Mouse (Mus musculus) hindlimb bud, embryonic 11.5 days (tissue): ENCODE results near the gene Usp9x.

Experiments
- DNase-seq: peaks from one replicate; pipeline ENCODE4 v3.0.0-alpha.2; 2012; ENCODE audit warnings: low read depth, low spot score; ENCODE audit errors: extremely low spot score

The Usp9x gene

GRCm38 (mm10) chrX:13071776-13072460 lies 620 bp downstream of the Usp9x start:
- no peak for DNase-seq

- no peak for DNase-seq
These were observed 1.2 kb downstream of the Usp9x start for GRCm38 (mm10) chrX:13072461-13072982.

DNA sequence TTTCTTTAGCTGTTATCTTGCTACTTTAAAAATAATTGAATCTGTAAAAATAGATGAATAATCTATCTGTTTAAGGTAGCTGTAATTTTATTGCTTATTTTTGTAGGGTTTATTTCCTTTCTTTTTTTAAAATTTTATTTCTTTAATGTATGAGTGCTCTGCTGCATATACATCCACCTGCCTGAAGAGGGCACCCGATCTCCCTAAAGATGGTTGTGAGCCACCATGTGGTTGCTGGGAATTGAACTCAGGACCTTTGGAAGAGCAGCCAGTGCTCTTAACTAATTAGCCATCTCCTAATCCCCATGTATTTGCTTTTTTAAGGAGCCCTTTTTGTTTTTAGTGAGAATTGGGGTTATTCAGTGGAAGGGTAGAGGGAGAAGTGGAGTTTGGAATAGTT lies 14.3 kb downstream of the Usp9x start:
- DNase-seq = no peak

GRCm38 (mm10) chrX:13096985-13097384 lies 25.7 kb downstream of the Usp9x start:
- no peak for DNase-seq

- no peak for DNase-seq
These were observed 135.2 kb downstream of the Usp9x start for GRCm38 (mm10) chrX:13206514-13206913.

GRCm38 (mm10) chrX:13207512-13208341 lies 136.4 kb downstream of the Usp9x start:
- no peak for DNase-seq

- DNase-seq = no peak
These were observed 137.1 kb downstream of the Usp9x start for GRCm38 (mm10) chrX:13208404-13208803.

DNA sequence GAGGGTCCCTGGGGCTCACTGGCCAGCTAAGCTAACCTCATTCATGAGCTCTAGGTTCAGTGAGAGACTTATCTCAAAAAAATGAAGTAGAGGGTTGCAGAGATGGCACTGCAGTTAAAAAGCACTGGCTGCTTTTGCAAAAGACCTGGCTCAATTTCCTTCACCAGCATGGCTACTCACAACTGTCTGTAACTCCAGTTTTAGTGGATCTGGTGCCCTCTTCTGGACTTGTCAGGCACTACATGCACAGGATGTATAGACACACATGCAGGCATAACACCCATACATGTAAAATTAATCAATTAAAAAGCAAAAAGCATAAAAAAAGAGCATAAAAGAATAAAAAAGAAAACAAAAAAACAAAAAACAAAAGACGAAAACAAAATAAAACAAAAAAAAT lies 143.0 kb downstream of the Usp9x start:
- no peak for DNase-seq
